Mouse (Mus musculus) neutrophil, adult 59 days (primary cell): ENCODE data around the gene Olfr613. TPM values are rescaled to one million over a fixed set of nuclear protein-coding genes. Genes with fewer than 3 reads are reported as not detected.

Source experiments
- total RNA-seq, 2 experiments: library from RNA; stranded (reverse); gene quantifications; 1 replicate in 1 of 2; 2 replicates in 1 of 2; pipeline ENCODE4 v1.2.4; 2023

The Olfr613 gene
- total RNA-seq: not detected

GRCm38 (mm10) chr7:103547774-103548173, at the start of gene Olfr613:
Gene Olfr613 (plus strand): TSS chr7:103548074.

GRCm38 (mm10) chr7:103512022-103512421, 35.9 kb upstream of the Olfr613 start, which contains the start of gene Olfr610:
Gene Olfr610 (minus strand): TSS chr7:103512122.

GRCm38 (mm10) chr7:103520746-103521145, 27.1 kb upstream of the Olfr613 start, which contains the start of gene Olfr611:
Gene Olfr611 (minus strand): TSS chr7:103520846.

GRCm38 (mm10) chr7:103542617-103543016, 5.3 kb upstream of the Olfr613 start, which contains the start of gene Olfr612:
Gene Olfr612 (minus strand): TSS chr7:103542717.

GRCm38 (mm10) chr7:103555779-103556178, 7.9 kb downstream of the Olfr613 start, which contains the start of gene Olfr615:
Gene Olfr615 (plus strand): TSS chr7:103556079.

GRCm38 (mm10) chr7:103569043-103569442, 21.2 kb downstream of the Olfr613 start, which contains the start of gene Olfr616:
Gene Olfr616 (minus strand): TSS chr7:103569143.

GRCm38 (mm10) chr7:103572761-103573160, 24.9 kb downstream of the Olfr613 start, which contains the start of gene Olfr617:
Gene Olfr617 (plus strand): TSS chr7:103573061.

GRCm38 (mm10) chr7:103589803-103590202, 41.9 kb downstream of the Olfr613 start, which contains the start of gene Olfr618:
Gene Olfr618 (plus strand): TSS chr7:103590103.

GRCm38 (mm10) chr7:103600275-103600674, 52.4 kb downstream of the Olfr613 start, which contains the start of gene Olfr619:
Gene Olfr619 (plus strand): TSS chr7:103600575.

Other genes starting within 250 kb of the Olfr613 start
- gene Olfr596, start 242.4 kb upstream of the Olfr613 start, total RNA-seq: not detected
- not detected for gene Olfr597, start 231.8 kb upstream of the Olfr613 start, total RNA-seq
- gene Olfr598, start 224.5 kb upstream of the Olfr613 start, total RNA-seq: not detected
- not detected for gene Olfr599, start 212.2 kb upstream of the Olfr613 start, total RNA-seq
- not detected for gene Olfr600, start 198.4 kb upstream of the Olfr613 start, total RNA-seq
- gene Olfr601, start 185.4 kb upstream of the Olfr613 start, total RNA-seq: not detected
- not detected for gene Olfr603, start 161.9 kb upstream of the Olfr613 start, total RNA-seq
- not detected for gene Usp17lc, start 133.0 kb upstream of the Olfr613 start, total RNA-seq
- gene Olfr605, start 102.6 kb upstream of the Olfr613 start, total RNA-seq: not detected
- gene Olfr606, start 99.0 kb upstream of the Olfr613 start, total RNA-seq: not detected
- gene Olfr607, start 83.9 kb upstream of the Olfr613 start, total RNA-seq: not detected
- gene Olfr608, start 78.2 kb upstream of the Olfr613 start, total RNA-seq: not detected
- gene Olfr609, start 50.0 kb upstream of the Olfr613 start, total RNA-seq: not detected
- gene Olfr610, start 36.0 kb upstream of the Olfr613 start, total RNA-seq: not detected
- not detected for gene Olfr611, start 27.2 kb upstream of the Olfr613 start, total RNA-seq
- gene Olfr612, start 5.4 kb upstream of the Olfr613 start, total RNA-seq: not detected
- not detected for gene Olfr615, start 8.0 kb downstream of the Olfr613 start, total RNA-seq
- gene Olfr616, start 21.1 kb downstream of the Olfr613 start, total RNA-seq: not detected
- gene Olfr617, start 25.0 kb downstream of the Olfr613 start, total RNA-seq: not detected
- not detected for gene Olfr618, start 42.0 kb downstream of the Olfr613 start, total RNA-seq
- not detected for gene Olfr619, start 52.5 kb downstream of the Olfr613 start, total RNA-seq
- gene Olfr620, start 64.5 kb downstream of the Olfr613 start, total RNA-seq: not detected
- not detected for gene Olfr622, start 94.6 kb downstream of the Olfr613 start, total RNA-seq
- gene Olfr623, start 115.6 kb downstream of the Olfr613 start, total RNA-seq: not detected
- under 1 TPM in 1 of 2 experiments, not detected in 1; 0.07 TPM for gene Olfr624, start 123.1 kb downstream of the Olfr613 start, total RNA-seq
- not detected for gene Olfr625-ps1, start 134.6 kb downstream of the Olfr613 start, total RNA-seq
- not detected for gene Olfr243, start 166.6 kb downstream of the Olfr613 start, total RNA-seq
- gene Olfr628, start 182.3 kb downstream of the Olfr613 start, total RNA-seq: not detected
- not detected for gene Olfr629, start 196.9 kb downstream of the Olfr613 start, total RNA-seq
- not detected for gene Olfr630, start 209.3 kb downstream of the Olfr613 start, total RNA-seq
- gene Olfr69, start 223.5 kb downstream of the Olfr613 start, total RNA-seq: not detected
- gene Olfr68, start 231.6 kb downstream of the Olfr613 start, total RNA-seq: not detected
- gene Olfr67, start 243.7 kb downstream of the Olfr613 start, total RNA-seq: not detected